Mouse (Mus musculus) 3T3-L1 (cell line): ENCODE data around the gene Plppr1.
"Not testable (repeated sequence)": the region's sequence is repeated elsewhere in the genome, so short reads cannot be mapped to it uniquely, and the experiment has no call there.

ENCODE experiments used
- DNase-seq: peaks from one replicate; pipeline ENCODE4 v3.0.0-alpha.2; 2015; ENCODE audit warnings: low read depth, low spot score

Gene Plppr1

GRCm38 (mm10) chr4:49232206-49233031 is 173.3 kb downstream of the Plppr1 start:
- DNase-seq, result no peak

- no peak for DNase-seq
Observed at GRCm38 (mm10) chr4:49233032-49233406, 173.9 kb downstream of the Plppr1 start.

- DNase-seq, result no peak
Observed at GRCm38 (mm10) chr4:49238111-49238510, 179.0 kb downstream of the Plppr1 start.

GRCm38 (mm10) chr4:49239451-49239850 is 180.4 kb downstream of the Plppr1 start:
- DNase-seq, result no peak

GRCm38 (mm10) chr4:49244791-49245190 is 185.7 kb downstream of the Plppr1 start:
- no peak for DNase-seq

- DNase-seq, result no peak
Observed at GRCm38 (mm10) chr4:49245274-49245673, 186.2 kb downstream of the Plppr1 start.

- DNase-seq, result no peak
Observed at GRCm38 (mm10) chr4:49251262-49251661, 192.2 kb downstream of the Plppr1 start.

- DNase-seq, result no peak
Observed at GRCm38 (mm10) chr4:49252169-49252568, 193.1 kb downstream of the Plppr1 start.

GRCm38 (mm10) chr4:49278515-49278914 is 219.4 kb downstream of the Plppr1 start:
- DNase-seq, result no peak

GRCm38 (mm10) chr4:49284692-49285291 is 225.7 kb downstream of the Plppr1 start:
- DNase-seq, result no peak

GRCm38 (mm10) chr4:49285340-49286196 is 226.5 kb downstream of the Plppr1 start:
- no peak for DNase-seq

- DNase-seq, result no peak
Observed at GRCm38 (mm10) chr4:49286197-49286492, 227.1 kb downstream of the Plppr1 start.

- DNase-seq, result no peak
Observed at GRCm38 (mm10) chr4:49296434-49296833, 237.4 kb downstream of the Plppr1 start.

GRCm38 (mm10) chr4:49299576-49299975 is 240.5 kb downstream of the Plppr1 start:
- no peak for DNase-seq

GRCm38 (mm10) chr4:49321903-49322635 is 263.0 kb downstream of the Plppr1 start:
- peak; percentile 56 for DNase-seq

GRCm38 (mm10) chr4:49337949-49338348 is 278.9 kb downstream of the Plppr1 start:
- not testable (repeated sequence) for DNase-seq

GRCm38 (mm10) chr4:49340091-49340490 is 281.0 kb downstream of the Plppr1 start:
- not testable (repeated sequence) for DNase-seq

GRCm38 (mm10) chr4:49348001-49348400 is 288.9 kb downstream of the Plppr1 start:
- DNase-seq, result not testable (repeated sequence)

- no peak for DNase-seq
Observed at GRCm38 (mm10) chr4:49348677-49349076, 289.6 kb downstream of the Plppr1 start.

GRCm38 (mm10) chr4:49350470-49350869 is 291.4 kb downstream of the Plppr1 start:
- DNase-seq, result no peak

GRCm38 (mm10) chr4:49357097-49357496 is 298.0 kb downstream of the Plppr1 start:
- no peak for DNase-seq

GRCm38 (mm10) chr4:49368046-49368445 is 309.0 kb downstream of the Plppr1 start:
- DNase-seq, result not testable (repeated sequence)
